12 mouse cellular contexts compared by ENCODE assay signal in the genomic region with DNA sequence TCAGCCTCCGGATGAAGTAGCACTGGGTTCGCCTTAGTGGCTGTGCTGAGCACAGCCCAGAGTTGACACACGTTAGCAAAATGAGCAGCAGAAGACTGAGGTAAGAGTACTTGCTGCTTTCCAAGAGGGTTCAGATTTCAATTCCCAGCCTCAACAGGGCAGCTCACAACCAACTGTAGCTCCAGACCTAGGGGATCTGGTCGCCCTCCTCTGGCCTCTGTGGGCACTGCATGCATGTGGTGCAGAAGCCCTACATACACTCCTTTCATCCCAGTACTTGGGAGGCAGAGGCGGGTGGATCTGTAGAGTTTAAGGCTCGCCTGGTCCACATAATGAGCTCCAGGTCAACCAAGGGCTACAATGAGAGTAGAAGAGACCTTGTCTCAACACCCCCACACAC. TPM values are rescaled to one million over a fixed set of nuclear protein-coding genes. Genes with fewer than 3 reads are reported as not detected.
A peak's percentile ranks its signal among the peaks of the same experiment; 100 is the strongest.
DNase-seq lines count a peak whose midpoint lies in the region; ATAC-seq and TF ChIP-seq lines count a peak whose summit lies in the region.
"Had no signal": no experiment of that assay in that cellular context is flagged by ENCODE, and none has a peak within 500 bp of the region (broad histone marks: within the 10 kb centered on the region; RNA-seq: fewer than 3 reads in every experiment).

No protein-coding gene starts in this region.

- intact Hi-C loops in gastrocnemius, postnatal 14 days (cut with DNase I; ENCODE audit: low total_unique reads): no loop called here

- WGBS in liver, adult 2 months: 67% methylated on average over 6 of the region's 6 CpGs
- whole genome bisulfite sequencing in heart, embryonic 11.5 days (ENCODE audit: insufficient replicate concordance): 62% methylated on average over 6 of the region's 6 CpGs

- ATAC-seq in heart, embryonic 11.5 days (replicated peaks; ENCODE audit: insufficient number of reproducible peaks, low FRiP score, low TSS enrichment): no peak

- no peak for TF ChIP-seq POLR2A in liver, adult 2 months (IDR thresholded peaks at IDR 0.05; ENCODE audit: extremely low read depth, insufficient read depth, low read length)
- no peak for TF ChIP-seq POLR2A in ES-Bruce4 (IDR thresholded peaks at IDR 0.05; ENCODE audit: insufficient read depth, low read length)
- no peak for TF ChIP-seq POLR2A in cortical plate, adult 2 months (IDR thresholded peaks at IDR 0.05; ENCODE audit: extremely low read depth, insufficient read depth, low read length)

- no peak for TF ChIP-seq EP300 in ES-Bruce4 (IDR thresholded peaks at IDR 0.05; ENCODE audit: insufficient read depth, low read depth, low read length)

- H3K27ac ChIP-seq in liver, adult 2 months (replicated peaks; ENCODE audit: insufficient read depth, low read depth, low read length): no peak overlapping the region
- H3K27ac ChIP-seq in ES-Bruce4 (ENCODE audit: insufficient read depth, low read length): no peak overlapping the region
- H3K27ac ChIP-seq in cortical plate, adult 2 months (ENCODE audit: insufficient read depth, low read length): no peak overlapping the region
- H3K27ac ChIP-seq in heart, embryonic 11.5 days (ENCODE audit: low read depth, low read length): no peak overlapping the region
- H3K27ac ChIP-seq: heart, embryonic 13.5 days had no signal

- peak; percentile 28; the same call in 1 of the 2 replicates for TF ChIP-seq CTCF in liver, adult 2 months (IDR thresholded peaks at IDR 0.05; ENCODE audit: low read depth, low read length)
- TF ChIP-seq CTCF in ES-Bruce4 (IDR thresholded peaks at IDR 0.05; ENCODE audit: low read depth, low read length): peak; percentile 67
- 0 out of 2 replicates have a peak, but pooled peaks have one; percentile 31 for TF ChIP-seq CTCF in cortical plate, adult 2 months (IDR thresholded peaks at IDR 0.05; ENCODE audit: extremely low read depth, insufficient read depth, low read length)

- no peak for DNase-seq in liver, adult 2 months (ENCODE audit: extremely low read depth, low read depth, low spot score)
- DNase-seq in liver (no peak), A20 (ENCODE audit: low read depth, low spot score) (peak; percentile 54)
- DNase-seq in gastrocnemius, postnatal 14 days: no peak

- no peaks in the 10 kb centered on the region for H3K36me3 ChIP-seq in liver, adult 2 months (ENCODE audit: control insufficient read depth, insufficient read depth, low read length)
- H3K36me3 ChIP-seq in ES-Bruce4 (ENCODE audit: control insufficient read depth, insufficient read depth, low read length, poor library complexity, severe bottlenecking): no peaks in the 10 kb centered on the region
- H3K36me3 ChIP-seq in heart, embryonic 11.5 days (ENCODE audit: control insufficient read depth, insufficient read depth, low read length): no peaks in the 10 kb centered on the region
- H3K36me3 ChIP-seq: heart, embryonic 13.5 days had no signal

- H3K4me2 ChIP-seq in heart, embryonic 11.5 days: no peak overlapping the region
- H3K4me2 ChIP-seq: heart, embryonic 13.5 days had no signal

- no peak overlapping the region for H3K9ac ChIP-seq in liver, adult 2 months (ENCODE audit: low read depth, low read length)
- H3K9ac ChIP-seq in ES-Bruce4 (ENCODE audit: low read depth, poor library complexity, severe bottlenecking): no peak overlapping the region
- H3K9ac ChIP-seq in heart, embryonic 11.5 days (ENCODE audit: low read depth, low read length): no peak overlapping the region
- H3K9ac ChIP-seq: heart, embryonic 13.5 days had no signal

- 0 out of 2 replicates have a peak, but pooled peaks cover 2% of the 10 kb centered on the region for H3K27me3 ChIP-seq in liver, adult 2 months (ENCODE audit: control insufficient read depth, insufficient read depth, low read length)
- H3K27me3 ChIP-seq in ES-Bruce4 (ENCODE audit: control insufficient read depth, insufficient read depth, low read length, poor library complexity, severe bottlenecking): no peaks in the 10 kb centered on the region
- peaks cover 18% of the 10 kb centered on the region for H3K27me3 ChIP-seq in heart, embryonic 11.5 days (ENCODE audit: control insufficient read depth, insufficient read depth, low read length)

- H3K9me3 ChIP-seq in ES-Bruce4 (replicated peaks; ENCODE audit: control insufficient read depth, insufficient read depth, low read length, poor library complexity, severe bottlenecking): no peaks in the 10 kb centered on the region
- no peaks in the 10 kb centered on the region for H3K9me3 ChIP-seq in heart, embryonic 11.5 days (replicated peaks; ENCODE audit: control insufficient read depth, low read length)
- H3K9me3 ChIP-seq: heart, embryonic 13.5 days had no signal

- no peaks in the 10 kb centered on the region for H3K79me2 ChIP-seq in liver, adult 2 months (ENCODE audit: control insufficient read depth, insufficient read depth, low read length)

- no peak overlapping the region for H3K4me3 ChIP-seq in liver, adult 2 months (ENCODE audit: insufficient read depth, low read depth, low read length)
- H3K4me3 ChIP-seq in ES-Bruce4 (ENCODE audit: low read depth, low read length): no peak overlapping the region
- H3K4me3 ChIP-seq in cortical plate, adult 2 months (ENCODE audit: insufficient read depth, low read length): no peak overlapping the region
- H3K4me3 ChIP-seq in heart, embryonic 11.5 days (ENCODE audit: low read depth, low read length): no peak overlapping the region
- H3K4me3 ChIP-seq: heart, embryonic 13.5 days; myocyte had no signal

- H3K4me1 ChIP-seq in liver, adult 2 months (ENCODE audit: control insufficient read depth, insufficient read depth, low read length): no peaks in the 10 kb centered on the region
- peaks cover 2% of the 10 kb centered on the region for H3K4me1 ChIP-seq in ES-Bruce4 (ENCODE audit: control insufficient read depth, insufficient read depth, low read length)
- H3K4me1 ChIP-seq in cortical plate, adult 2 months (ENCODE audit: control insufficient read depth, insufficient read depth, low read length): peaks cover 3% of the 10 kb centered on the region; the same call in 1 of the 2 replicates
- H3K4me1 ChIP-seq in heart, embryonic 11.5 days (ENCODE audit: control insufficient read depth, insufficient read depth, low read length): no peaks in the 10 kb centered on the region

RNA-seq across cellular contexts. Expression of a gene that starts 12.1 kb away (rescaled TPM):
- total RNA-seq in liver, adult 2 months (2014; rRNA removed): not detected in 2 replicates
- not detected in 2 replicates for polyA plus RNA-seq in liver, adult 2 months (2012; rRNA removed)
- not detected in 2 replicates for polyA plus RNA-seq in ES-Bruce4 (2011; ENCODE audit: insufficient read depth, insufficient read length, low read depth, missing spikeins)
- polyA plus RNA-seq in cortical plate, adult 2 months (2012; rRNA removed): 54.7 and 61.4 TPM in 2 replicates
- not detected for total RNA-seq in gastrocnemius, postnatal 14 days (2021)
- 0.18 TPM in 1 of 2 replicates, not detected in the other for polyA plus RNA-seq in heart, embryonic 11.5 days (2014; fragmentation: Nextera tagmentation; extraction: Ambion mirVana)
- total RNA-seq: gastrocnemius, adult 18-20 months had no signal
- polyA plus RNA-seq: heart, embryonic 13.5 days; liver, embryonic 16.5 days; myocyte had no signal

RNA-seq across cellular contexts. Expression of a gene that starts 17.4 kb away (rescaled TPM):
- not detected in 2 replicates for total RNA-seq in liver, adult 2 months (2014; rRNA removed)
- not detected in 2 replicates for polyA plus RNA-seq in liver, adult 2 months (2012; rRNA removed)
- polyA plus RNA-seq in ES-Bruce4 (2011; ENCODE audit: insufficient read depth, insufficient read length, low read depth, missing spikeins): not detected in 2 replicates
- polyA plus RNA-seq in cortical plate, adult 2 months (2012; rRNA removed): not detected in 2 replicates
- not detected for total RNA-seq in gastrocnemius, postnatal 14 days (2021)
- polyA plus RNA-seq in heart, embryonic 11.5 days (2014; fragmentation: Nextera tagmentation; extraction: Ambion mirVana): not detected in 2 replicates
- total RNA-seq: gastrocnemius, adult 18-20 months; layer of hippocampus, postnatal 25 days had no signal
- polyA plus RNA-seq: heart, embryonic 13.5 days; liver, embryonic 16.5 days; myocyte had no signal

RNA-seq across cellular contexts. Expression of a gene that starts 41.9 kb away (rescaled TPM):
- 52.6 and 63.1 TPM in 2 replicates for total RNA-seq in liver, adult 2 months (2014; rRNA removed)
- polyA plus RNA-seq in liver, adult 2 months (2012; rRNA removed): 147 and 163 TPM in 2 replicates
- 30.8 and 38.7 TPM in 2 replicates for polyA plus RNA-seq in ES-Bruce4 (2011; ENCODE audit: insufficient read depth, insufficient read length, low read depth, missing spikeins)
- polyA plus RNA-seq in cortical plate, adult 2 months (2012; rRNA removed): 106 and 109 TPM in 2 replicates
- total RNA-seq in gastrocnemius, postnatal 14 days (2021): 10 to 100 TPM; 17.3 to 20.6 TPM
- 34.7 and 36.8 TPM in 2 replicates for polyA plus RNA-seq in heart, embryonic 11.5 days (2014; fragmentation: Nextera tagmentation; extraction: Ambion mirVana)

Comparison
In these comparisons a context has a peak if more than half of its experiments do, and no peak if none do; other contexts are left out.
1. RNA of a gene that starts 12.1 kb away (polyA plus RNA-seq): 54.7 to 61.4 TPM in cortical plate, adult 2 months; not detected in ES-Bruce4, not detected in liver, adult 2 months and 0.18 TPM in heart, embryonic 11.5 days; every median in the first group is over 10 times any median in the second.
2. Peak in every context shown above with its lines, with median percentiles within 50 percentile points of each other: CTCF ChIP-seq.